ENCODE assay signal across 32 mouse cellular contexts in genomic region chr5:48633631-48634030, GRCm38 (mm10).
"Had no signal": no experiment of that assay in that cellular context is flagged by ENCODE, and none has a peak within 500 bp of the region (broad histone marks: within the 10 kb centered on the region; RNA-seq: fewer than 3 reads in every experiment).

No protein-coding gene starts in this region.

- H3K27ac ChIP-seq: limb, embryonic 10.5 days; limb, embryonic 12.5 days; limb, embryonic 13.5 days; limb, embryonic 15.5 days; liver, embryonic 12.5 days; liver, embryonic 13.5 days; liver, embryonic 14.5 days; liver, embryonic 15.5 days; lung, embryonic 15.5 days; macrophage; midbrain, embryonic 10.5 days; midbrain, embryonic 12.5 days; midbrain, embryonic 13.5 days; midbrain, embryonic 15.5 days; neural tube, embryonic 12.5 days had no signal

- ATAC-seq: liver, embryonic 12.5 days; liver, postnatal 0 days; lung, postnatal 0 days; midbrain, embryonic 13.5 days; midbrain, embryonic 15.5 days; midbrain, embryonic 16.5 days had no signal

- H3K9ac ChIP-seq: limb, embryonic 12.5 days; limb, embryonic 13.5 days; limb, embryonic 15.5 days; liver, embryonic 12.5 days; liver, embryonic 13.5 days; liver, embryonic 14.5 days; liver, embryonic 15.5 days; liver, postnatal 0 days; lung, embryonic 14.5 days; lung, embryonic 15.5 days; midbrain, embryonic 12.5 days; midbrain, embryonic 13.5 days; midbrain, embryonic 15.5 days; neural tube, embryonic 12.5 days had no signal

- H3K4me3 ChIP-seq: limb, embryonic 10.5 days; limb, embryonic 12.5 days; limb, embryonic 13.5 days; limb, embryonic 15.5 days; liver, embryonic 12.5 days; liver, embryonic 13.5 days; liver, embryonic 15.5 days; lung, embryonic 15.5 days; megakaryocyte, embryonic 14.5 days; midbrain, embryonic 10.5 days; midbrain, embryonic 12.5 days; midbrain, embryonic 13.5 days; midbrain, embryonic 15.5 days; myocyte; neural tube, embryonic 12.5 days had no signal

- H3K4me1 ChIP-seq: limb, embryonic 10.5 days; limb, embryonic 12.5 days; limb, embryonic 13.5 days; limb, embryonic 15.5 days; liver, embryonic 12.5 days; liver, embryonic 13.5 days; liver, embryonic 15.5 days; lung, embryonic 15.5 days; megakaryocyte, embryonic 14.5 days; midbrain, embryonic 10.5 days; midbrain, embryonic 12.5 days; midbrain, embryonic 13.5 days; midbrain, embryonic 15.5 days; neural tube, embryonic 12.5 days had no signal

- H3K9me3 ChIP-seq: limb, embryonic 10.5 days; limb, embryonic 12.5 days; limb, embryonic 13.5 days; limb, embryonic 15.5 days; liver, embryonic 12.5 days; liver, embryonic 13.5 days; liver, embryonic 15.5 days; lung, embryonic 15.5 days; megakaryocyte, embryonic 14.5 days; midbrain, embryonic 10.5 days; midbrain, embryonic 12.5 days; midbrain, embryonic 13.5 days; midbrain, embryonic 15.5 days; neural tube, embryonic 12.5 days had no signal

- H3K36me3 ChIP-seq: limb, embryonic 10.5 days; limb, embryonic 12.5 days; limb, embryonic 13.5 days; limb, embryonic 15.5 days; liver, embryonic 12.5 days; liver, embryonic 13.5 days; liver, embryonic 15.5 days; lung, embryonic 15.5 days; midbrain, embryonic 10.5 days; midbrain, embryonic 12.5 days; midbrain, embryonic 13.5 days; midbrain, embryonic 15.5 days; neural tube, embryonic 12.5 days had no signal

- H3K4me2 ChIP-seq: limb, embryonic 12.5 days; limb, embryonic 13.5 days; limb, embryonic 15.5 days; liver, embryonic 11.5 days; liver, embryonic 12.5 days; liver, embryonic 13.5 days; liver, embryonic 15.5 days; lung, embryonic 14.5 days; lung, embryonic 15.5 days; midbrain, embryonic 11.5 days; midbrain, embryonic 12.5 days; midbrain, embryonic 13.5 days; midbrain, embryonic 15.5 days; neural tube, embryonic 12.5 days had no signal

- DNase-seq: left cerebral cortex, postnatal 4 days; liver; liver, embryonic 13.5 days; liver, postnatal 0 days; lung, adult 18-20 months; lung, adult 2 months; lung, embryonic 14.5 days; lung, postnatal 10 days; lung, postnatal 14 days; lung, postnatal 36 days; lung, postnatal 4 days; midbrain, embryonic 14.5 days had no signal

- H3K27me3 ChIP-seq: limb, embryonic 12.5 days; limb, embryonic 13.5 days; limb, embryonic 15.5 days; liver, embryonic 12.5 days; liver, embryonic 13.5 days; liver, embryonic 15.5 days; lung, embryonic 15.5 days; megakaryocyte, embryonic 14.5 days; midbrain, embryonic 12.5 days; midbrain, embryonic 13.5 days; midbrain, embryonic 15.5 days; neural tube, embryonic 12.5 days had no signal
